Mouse (Mus musculus): ENCODE measurements around the gene Cilp. TPM values are rescaled to one million over a fixed set of nuclear protein-coding genes. Genes with fewer than 3 reads are reported as not detected.

Gene Cilp
- total RNA-seq, 2 experiments from 2014 or later: 5.4 to 6.6 TPM

Other genes with a start within 250 kb of the Cilp start
- 10 to 100 TPM; 19.3 to 22.2 TPM for gene Hacd3, start 243.5 kb upstream of the Cilp start, total RNA-seq (2021)
- gene Dpp8, start 232.8 kb upstream of the Cilp start, total RNA-seq (2021): 10 to 100 TPM; 66.6 to 72.7 TPM
- 10 to 100 TPM; 14.4 to 15.6 TPM for gene Igdcc4, start 163.7 kb upstream of the Cilp start, total RNA-seq (2021)
- gene Igdcc3, start 124.0 kb upstream of the Cilp start, total RNA-seq (2021): under 1 TPM; 0.22 to 0.40 TPM
- 1 to 10 TPM; 5.1 to 5.9 TPM for gene Parp16, start 69.8 kb upstream of the Cilp start, total RNA-seq (2021)
- gene Clpx, start 29.1 kb downstream of the Cilp start, total RNA-seq (2021): 10 to 100 TPM; 76.3 to 83.4 TPM
- 10 to 100 TPM; 11.1 to 14.7 TPM for gene Pdcd7, start 80.9 kb downstream of the Cilp start, total RNA-seq (2021)
- gene Ubap1l, start 95.9 kb downstream of the Cilp start, total RNA-seq (2021): 1 to 10 TPM in 1 of 2 experiments, not detected in 1; 1.0 TPM
- 1 to 10 TPM; 1.1 to 2.1 TPM for gene Kbtbd13, start 126.5 kb downstream of the Cilp start, total RNA-seq (2021)
- 10 to 100 TPM; 13.3 to 16.2 TPM for gene Rasl12, start 133.3 kb downstream of the Cilp start, total RNA-seq (2021)
- not detected for gene Slc51b, start 157.8 kb downstream of the Cilp start, total RNA-seq (2021)
- gene Mtfmt, start 170.6 kb downstream of the Cilp start, total RNA-seq (2021): 1 to 10 TPM; 6.6 to 6.9 TPM
- 10 to 100 TPM; 23.6 to 25.4 TPM for gene Spg21, start 195.8 kb downstream of the Cilp start, total RNA-seq (2021)

All from heart, postnatal 10 days (tissue).